Mouse (Mus musculus) G1E (cell line): ENCODE results near the gene Fgf18. TPM values are rescaled to one million over a fixed set of nuclear protein-coding genes. Genes with fewer than 3 reads are reported as not detected.

Experiments
- ATAC-seq: 2 replicates; pipeline ENCODE4 v1.8.0; 2016; ENCODE audit warnings: mild to moderate bottlenecking; ENCODE audit not compliant: insufficient number of reproducible peaks, poor library complexity, low FRiP score, severe bottlenecking; ENCODE audit errors: extremely low read depth
- DNase-seq: peaks from one replicate; pipeline ENCODE4 v3.0.0; 2012; ENCODE audit warnings: low spot score
- H3K27me3 ChIP-seq: 2 replicates; pipeline ENCODE4 v1.6.1; 2012; ENCODE audit warnings: mild to moderate bottlenecking, low read length, inconsistent platforms; ENCODE audit not compliant: insufficient read depth
- H3K36me3 ChIP-seq: replicated peaks from 2 replicates; pipeline ENCODE3; 2012; ENCODE audit warnings: mild to moderate bottlenecking, inconsistent platforms
- H3K4me1 ChIP-seq: 2 replicates; pipeline ENCODE4 v1.6.1; 2012; ENCODE audit warnings: low read depth, low read length, inconsistent platforms, mixed read lengths; ENCODE audit not compliant: insufficient read depth
- H3K4me3 ChIP-seq: 2 replicates; pipeline ENCODE4 v1.5.1; 2012; ENCODE audit warnings: low read depth, mild to moderate bottlenecking, inconsistent platforms, low read length, moderate library complexity, mixed read lengths
- H3K9me3 ChIP-seq: replicated peaks from 2 replicates; pipeline ENCODE4 v1.6.1; 2012; ENCODE audit warnings: inconsistent platforms
- CTCF ChIP-seq: IDR thresholded peaks from 2 replicates; pipeline ENCODE4 v1.5.1; 2012; ENCODE audit warnings: low read depth, low read length, inconsistent platforms, mixed read lengths
- GATA1 ChIP-seq: IDR thresholded peaks from 2 replicates; pipeline ENCODE4 v1.6.1; 2012; ENCODE audit warnings: borderline replicate concordance, low read length, inconsistent platforms, mixed read lengths
- GATA2 ChIP-seq: IDR thresholded peaks from 2 replicates; pipeline ENCODE4 v1.6.1; 2012; ENCODE audit warnings: low read depth, low read length, inconsistent platforms, borderline replicate concordance
- POLR2AphosphoS5 ChIP-seq: IDR thresholded peaks from 2 replicates; pipeline ENCODE4 v1.6.1; 2012; ENCODE audit warnings: low read depth, low read length, inconsistent platforms; ENCODE audit not compliant: insufficient replicate concordance
- TAL1 ChIP-seq: conservative IDR thresholded peaks from 2 replicates; pipeline ENCODE4 v1.6.1; 2012; ENCODE audit warnings: low read depth, low read length, inconsistent platforms, mixed read lengths
- polyA plus RNA-seq: library from polyadenylated mRNA; stranded (reverse); fragments of >175 nt; gene quantifications from 2 replicates; pipeline ENCODE4 v1.2.3, GENCODE M21; 2012
- total RNA-seq, 2 experiments: library from RNA; stranded (forward) in 1 of 2; stranded (reverse) in 1 of 2; fragments of 200-1000 nt in 1 of 2; fragments of >200 nt in 1 of 2; fragmentation: Nextera tagmentation in 1 of 2; gene quantifications; 2 replicates each; pipeline ENCODE4 v1.2.3; 2014 to 2017

Gene Fgf18
- total and polyA plus RNA-seq, 3 experiments: not detected

DNA sequence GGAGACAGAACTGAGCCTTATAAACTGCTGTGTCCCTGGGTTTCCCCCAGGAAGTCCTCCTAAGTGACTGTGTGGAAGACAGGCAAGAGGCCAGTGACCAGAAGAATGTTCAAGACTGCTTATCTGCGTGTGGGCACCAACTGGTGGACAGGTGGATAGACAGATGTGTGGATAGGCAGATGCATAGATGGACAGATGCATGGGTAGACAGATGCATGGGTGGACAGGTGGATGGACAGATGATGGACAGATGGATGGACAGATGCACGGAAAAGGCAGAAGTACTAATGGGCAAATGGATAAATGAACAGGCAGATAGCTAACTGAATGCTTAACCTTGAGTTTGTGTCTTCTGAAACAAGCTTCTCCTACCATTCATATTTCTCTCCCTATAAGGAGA, 37.1 kb downstream of the Fgf18 start:
- no peak for DNase-seq

DNA sequence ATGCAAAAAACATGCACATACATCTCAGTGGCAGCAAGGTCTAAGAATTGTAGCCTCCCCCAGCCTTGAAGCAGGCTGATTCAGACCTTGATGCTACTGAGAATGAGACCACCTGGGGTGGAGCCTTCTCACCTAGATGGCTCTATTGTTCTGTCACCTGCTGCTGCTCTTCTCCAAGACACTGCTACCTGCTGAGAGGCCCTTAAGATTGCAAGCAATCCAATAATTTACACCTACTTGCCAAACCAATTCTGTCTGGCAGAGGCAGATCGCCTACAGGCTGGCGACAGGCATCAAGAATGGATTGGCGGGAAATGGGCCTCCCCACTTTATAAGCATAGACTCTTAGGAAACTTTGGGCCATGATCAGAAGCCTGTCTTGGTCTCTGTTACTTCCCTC, 39.7 kb downstream of the Fgf18 start:
- Histone ChIP-seq H3K27me3 (peaks cover 9% of the 10 kb centered on the region), H3K9me3 (no peaks in the 10 kb centered on the region), H3K4me3 (no peak overlapping the region), H3K4me1 (no peaks in the 10 kb centered on the region), H3K36me3 (no peaks in the 10 kb centered on the region)
- DNase-seq (no peak), ATAC-seq (no peak)
- TF ChIP-seq CTCF: no peak
- no peak for TF ChIP-seq GATA1
- TF ChIP-seq GATA2: no peak
- TF ChIP-seq TAL1: no peak
- no peak for TF ChIP-seq POLR2AphosphoS5

More for the DNA sequence above, 37.1 kb downstream of the Fgf18 start:
- Histone ChIP-seq H3K9me3 (no peaks in the 10 kb centered on the region), H3K4me1 (no peaks in the 10 kb centered on the region), H3K36me3 (no peaks in the 10 kb centered on the region), H3K4me3 (no peak overlapping the region), H3K27me3 (peaks cover 14% of the 10 kb centered on the region)
- no peak for ATAC-seq
- no peak for TF ChIP-seq POLR2AphosphoS5
- no peak for TF ChIP-seq CTCF
- no peak for TF ChIP-seq GATA1
- TF ChIP-seq TAL1: no peak
- TF ChIP-seq GATA2: no peak

DNA sequence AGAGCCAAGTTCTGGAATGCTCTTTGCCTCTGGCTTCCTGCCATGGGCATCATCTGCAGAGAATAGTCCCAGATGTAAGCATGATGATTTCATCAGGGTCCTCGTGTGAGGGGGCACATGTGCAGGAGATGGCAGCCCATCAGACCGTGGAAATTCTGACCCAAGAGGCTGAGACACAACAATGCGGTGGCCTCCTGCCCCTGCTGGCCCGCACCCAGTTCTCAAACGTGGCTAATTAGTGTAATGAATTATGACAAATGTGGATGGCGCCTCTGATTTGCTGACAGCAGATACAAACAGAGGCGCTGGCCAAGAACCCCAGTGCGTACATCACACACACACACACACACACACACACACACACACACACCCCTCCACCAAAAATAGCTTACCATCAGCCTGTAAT, 42.3 kb downstream of the Fgf18 start:
- DNase-seq (no peak), ATAC-seq (no peak)
- no peaks in the 10 kb centered on the region for H3K4me1 ChIP-seq
- H3K27me3 ChIP-seq: peaks cover 1% of the 10 kb centered on the region; the same call in 1 of the 2 replicates
- no peaks in the 10 kb centered on the region for H3K9me3 ChIP-seq
- H3K36me3 ChIP-seq: no peaks in the 10 kb centered on the region
- TF ChIP-seq POLR2AphosphoS5: no peak
- TF ChIP-seq TAL1: no peak
- TF ChIP-seq CTCF: no peak
- TF ChIP-seq GATA1: no peak
- TF ChIP-seq GATA2: no peak
- no peak overlapping the region for H3K4me3 ChIP-seq

DNA sequence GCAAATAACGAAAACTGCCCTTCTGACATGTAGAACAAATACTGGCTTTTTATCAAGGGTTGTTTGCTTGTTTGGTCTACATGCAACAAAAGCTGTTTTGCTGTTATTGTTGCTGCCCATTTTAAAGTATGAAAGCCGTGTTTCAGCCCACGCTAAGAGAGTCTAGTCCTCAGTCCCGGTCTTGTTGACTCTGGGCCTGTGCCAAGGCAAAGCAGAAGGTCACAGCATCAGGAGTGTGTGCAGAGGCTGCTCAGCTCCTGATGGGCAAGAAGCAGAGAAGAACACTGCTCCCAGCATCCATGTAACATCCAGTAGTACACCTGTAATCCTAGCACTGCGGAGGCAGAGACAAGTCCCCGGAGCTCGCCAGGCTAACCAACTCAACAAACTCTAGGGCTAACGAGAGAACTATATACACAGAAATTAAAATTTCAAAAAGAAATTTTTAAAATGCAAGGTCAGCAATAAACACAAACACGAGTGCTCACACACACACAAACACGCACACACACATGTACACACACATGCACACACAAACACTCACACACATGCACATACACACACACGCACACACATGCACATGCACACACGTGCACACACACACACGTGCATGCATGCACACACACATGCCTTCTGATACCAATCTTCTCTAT, 43.8 kb downstream of the Fgf18 start:
- Histone ChIP-seq H3K4me1 (no peaks in the 10 kb centered on the region), H3K9me3 (no peaks in the 10 kb centered on the region), H3K27me3 (peaks cover 2% of the 10 kb centered on the region; the same call in 1 of the 2 replicates), H3K36me3 (no peaks in the 10 kb centered on the region), H3K4me3 (no peak overlapping the region)
- no peak for DNase-seq
- no peak for ATAC-seq
- TF ChIP-seq GATA2: no peak
- no peak for TF ChIP-seq CTCF
- no peak for TF ChIP-seq TAL1
- no peak for TF ChIP-seq POLR2AphosphoS5
- no peak for TF ChIP-seq GATA1

DNA sequence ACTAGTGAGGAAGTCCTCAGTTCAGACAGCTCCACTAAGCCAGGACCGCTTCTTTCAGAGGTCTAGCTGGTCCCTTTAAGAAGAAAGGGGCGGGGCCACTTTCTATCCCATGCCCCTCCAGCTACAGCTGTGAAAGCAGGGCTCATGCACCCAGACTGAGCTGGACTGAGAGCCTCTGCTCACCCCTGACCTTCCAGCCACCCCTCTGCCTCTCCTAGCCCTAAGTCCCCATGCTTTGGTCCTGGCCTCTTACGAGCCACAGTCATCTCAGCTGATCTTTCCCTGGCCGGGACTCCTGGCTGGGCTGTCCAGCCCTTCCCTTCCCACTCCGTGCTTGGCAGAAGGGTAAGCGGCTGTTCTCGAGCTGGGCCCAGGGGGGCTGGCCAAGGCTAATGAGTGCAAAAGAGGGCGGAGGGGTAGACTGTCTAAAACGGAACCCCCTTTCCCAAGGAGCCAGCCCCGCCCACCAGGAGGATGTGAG, 47.1 kb downstream of the Fgf18 start:
- TF ChIP-seq CTCF (no peak), GATA1 (no peak), POLR2AphosphoS5 (no peak), GATA2 (no peak), TAL1 (no peak)
- DNase-seq (no peak), ATAC-seq (no peak)
- H3K36me3 ChIP-seq: no peaks in the 10 kb centered on the region
- no peak overlapping the region for H3K4me3 ChIP-seq
- H3K4me1 ChIP-seq: no peaks in the 10 kb centered on the region
- peaks cover 3% of the 10 kb centered on the region; the same call in 1 of the 2 replicates for H3K27me3 ChIP-seq
- no peaks in the 10 kb centered on the region for H3K9me3 ChIP-seq

DNA sequence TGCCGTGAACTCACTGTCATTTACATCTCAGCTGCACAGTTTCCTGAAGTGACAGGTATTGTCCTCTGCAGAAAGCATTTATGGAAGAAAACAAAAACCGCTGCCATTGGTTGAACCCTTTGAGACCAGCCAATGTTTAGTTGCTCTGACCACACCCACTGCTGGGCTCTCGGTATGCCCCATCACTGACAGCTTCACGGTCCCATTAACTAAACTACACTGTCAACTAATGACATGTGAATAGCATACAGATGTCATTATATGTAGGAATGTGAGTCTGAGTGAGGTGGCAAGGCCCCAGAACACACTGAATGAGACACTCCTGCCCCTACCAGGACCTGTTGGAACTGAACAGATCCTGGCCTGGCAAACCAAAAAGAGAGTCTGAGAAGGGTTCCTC, 47.8 kb downstream of the Fgf18 start:
- H3K27me3 ChIP-seq: peaks cover 3% of the 10 kb centered on the region; the same call in 1 of the 2 replicates
- H3K36me3 ChIP-seq: no peaks in the 10 kb centered on the region
- DNase-seq (no peak), ATAC-seq (no peak)
- no peaks in the 10 kb centered on the region for H3K4me1 ChIP-seq
- H3K4me3 ChIP-seq: no peak overlapping the region
- TF ChIP-seq GATA1: no peak
- TF ChIP-seq POLR2AphosphoS5: no peak
- TF ChIP-seq CTCF: no peak
- TF ChIP-seq GATA2: no peak
- TF ChIP-seq TAL1: no peak
- no peaks in the 10 kb centered on the region for H3K9me3 ChIP-seq
